Mouse (Mus musculus) gastrocnemius, adult 18-20 months (tissue): ENCODE data around the gene Cpm. TPM values are rescaled to one million over a fixed set of nuclear protein-coding genes. Genes with fewer than 3 reads are reported as not detected.
"Not testable (repeated sequence)": the region's sequence is repeated elsewhere in the genome, so short reads cannot be mapped to it uniquely, and the experiment has no call there.

Source experiments
- DNase-seq: peaks from one replicate; pipeline ENCODE4 v3.0.0; 2021; ENCODE audit warnings: low spot score
- total RNA-seq, 2 experiments: library from RNA; stranded (reverse); gene quantifications; 2 replicates each; pipeline ENCODE4 v1.2.3; 2021

Cpm gene
- total RNA-seq, 2 experiments from 2014 or later = 2.5 to 2.9 TPM

DNA sequence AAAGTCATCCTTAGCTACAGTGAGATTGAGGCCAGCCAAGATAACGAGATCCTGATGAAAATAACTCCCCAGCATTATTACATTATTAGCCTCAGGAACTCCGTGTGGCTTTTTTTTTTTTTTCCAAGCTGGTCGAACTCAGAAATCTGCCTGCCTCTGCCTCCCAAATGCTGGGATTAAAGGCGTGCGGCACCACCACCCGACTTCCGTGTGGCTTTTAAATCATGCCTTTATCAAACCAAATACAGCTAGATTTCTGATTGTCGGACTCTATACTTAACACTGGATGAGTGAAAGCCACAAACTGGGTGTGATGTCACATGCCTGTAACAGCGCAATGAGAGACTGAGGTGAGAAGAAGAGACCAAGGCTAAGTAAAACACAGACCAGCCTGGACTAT, 83.6 kb downstream of the Cpm start:
- DNase-seq = no peak

DNA sequence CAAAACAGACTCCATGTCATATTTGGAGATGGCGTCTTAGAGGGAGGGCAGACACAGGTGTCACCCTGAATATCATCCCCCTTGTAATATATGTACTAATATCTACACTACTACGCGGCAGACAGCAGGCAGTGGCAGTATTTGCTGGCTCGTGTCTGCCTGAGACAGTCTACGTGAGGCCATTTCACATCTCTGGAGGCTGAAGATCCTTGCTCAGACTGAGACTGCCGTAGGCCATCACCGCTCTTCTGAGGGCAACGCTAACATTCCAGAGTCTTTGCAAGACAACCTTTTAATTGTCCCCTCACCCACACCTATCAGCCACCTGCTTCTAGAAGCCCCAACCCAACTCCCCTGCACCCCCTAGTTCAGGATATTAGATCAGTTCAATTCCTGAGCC, 84.2 kb downstream of the Cpm start:
- DNase-seq = no peak

DNA sequence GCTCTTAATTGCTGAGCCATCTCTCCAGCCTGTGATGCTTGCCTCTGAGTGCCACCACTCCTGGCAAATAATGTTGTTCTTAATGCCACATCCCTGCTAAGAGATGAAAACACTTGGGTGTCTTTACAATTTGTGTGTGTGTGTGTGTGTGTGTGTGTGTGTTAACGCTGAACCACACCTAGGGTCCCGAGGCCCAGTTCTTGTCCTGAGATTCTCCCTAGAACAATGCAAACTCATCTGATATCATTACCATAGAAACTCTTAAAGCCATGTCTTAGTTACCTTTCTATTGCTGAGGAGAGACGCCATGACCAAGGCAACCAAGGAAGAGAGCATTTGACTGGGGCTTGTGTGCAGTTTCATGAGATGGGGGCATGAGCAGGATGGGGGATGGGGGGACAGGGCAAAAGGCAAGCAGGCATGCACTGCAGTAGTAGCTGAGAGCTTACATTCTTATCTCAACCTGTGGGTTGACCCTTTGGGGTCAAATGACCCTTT, 84.8 kb downstream of the Cpm start:
- DNase-seq = no peak

DNA sequence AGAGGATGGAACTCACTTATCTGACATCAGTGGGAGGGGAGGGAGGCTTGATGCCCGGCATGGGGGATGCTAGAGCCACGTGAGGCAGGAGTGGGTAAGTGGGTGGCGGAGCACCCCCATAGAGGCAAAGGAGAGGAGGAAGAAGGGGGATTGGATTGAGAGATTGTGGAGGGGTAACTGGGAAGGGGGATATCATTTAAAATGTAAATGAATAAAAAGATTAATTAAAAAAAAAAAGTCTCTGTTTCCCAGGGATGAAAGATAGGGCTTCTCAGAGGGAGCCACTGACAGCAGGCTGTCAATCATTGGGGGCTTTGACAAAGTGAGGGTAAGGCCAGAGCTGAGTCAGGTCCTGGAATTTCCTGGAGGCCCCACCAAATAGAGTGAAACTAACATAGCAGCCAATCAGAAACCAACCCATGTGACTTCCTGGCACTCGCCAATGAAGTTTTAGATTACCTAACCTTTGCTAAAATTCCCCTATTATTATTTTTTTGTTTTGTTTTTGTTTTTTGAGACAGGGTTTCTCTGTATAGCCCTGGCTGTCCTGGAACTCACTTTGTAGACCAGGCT, 85.7 kb downstream of the Cpm start:
- no peak for DNase-seq

DNA sequence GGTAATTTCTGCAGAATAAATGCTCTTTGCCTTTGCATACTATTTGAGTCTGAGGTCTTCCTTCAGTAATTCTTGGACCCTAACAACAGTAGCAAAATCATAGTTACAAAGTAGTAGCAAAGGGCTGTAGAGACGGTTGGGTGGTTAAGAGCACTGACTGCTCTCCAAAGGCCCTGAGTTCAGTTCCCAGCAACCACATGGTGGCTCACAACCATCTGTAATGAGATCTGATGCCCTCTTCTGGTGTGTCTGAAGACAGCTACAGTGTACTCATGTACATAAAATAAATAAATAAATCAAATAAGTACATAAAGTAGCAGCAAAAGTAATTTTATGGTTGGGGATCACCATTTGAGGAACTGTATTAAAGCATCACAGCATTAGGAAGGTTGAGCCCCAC, 86.4 kb downstream of the Cpm start:
- not testable (repeated sequence) for DNase-seq

DNA sequence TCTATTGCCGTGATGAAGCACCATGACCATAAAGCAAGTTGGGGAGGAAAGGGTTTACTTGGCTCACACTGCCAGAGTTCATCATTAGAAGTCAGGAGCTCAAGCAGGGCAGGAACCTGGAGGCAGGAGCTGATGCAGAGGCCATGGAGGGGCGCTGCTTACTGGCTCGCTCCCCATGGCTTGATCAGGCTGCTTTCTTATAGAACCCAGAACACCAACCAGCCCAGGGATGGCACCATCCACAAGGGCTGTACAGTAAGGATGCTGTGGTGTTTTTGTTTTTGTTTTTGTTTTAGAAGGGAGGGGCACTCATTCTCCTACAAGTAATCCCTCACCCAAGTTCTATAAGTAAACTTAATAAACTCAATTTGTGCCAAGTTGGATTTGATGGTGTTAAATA, 87.4 kb downstream of the Cpm start:
- no peak for DNase-seq

DNA sequence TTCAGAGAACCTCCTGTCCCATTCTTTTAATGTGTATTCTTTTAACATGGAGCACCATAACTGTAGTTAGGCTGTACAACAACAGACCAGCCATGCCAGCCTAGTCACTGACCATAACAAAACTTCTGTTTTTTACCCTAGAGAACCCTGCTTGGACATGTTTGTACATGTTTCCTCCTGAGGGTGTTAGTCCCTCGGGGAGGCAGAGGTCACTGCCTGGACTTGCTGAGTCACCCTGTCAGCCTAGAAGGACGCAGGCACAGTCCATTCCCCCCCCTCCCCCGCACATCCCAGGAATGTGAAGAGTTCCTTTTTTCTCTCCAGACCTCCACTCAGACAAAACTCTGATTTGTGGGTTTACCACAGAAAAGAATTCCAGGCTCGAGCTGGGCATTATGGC, 88.3 kb downstream of the Cpm start:
- peak; percentile 22 for DNase-seq

DNA sequence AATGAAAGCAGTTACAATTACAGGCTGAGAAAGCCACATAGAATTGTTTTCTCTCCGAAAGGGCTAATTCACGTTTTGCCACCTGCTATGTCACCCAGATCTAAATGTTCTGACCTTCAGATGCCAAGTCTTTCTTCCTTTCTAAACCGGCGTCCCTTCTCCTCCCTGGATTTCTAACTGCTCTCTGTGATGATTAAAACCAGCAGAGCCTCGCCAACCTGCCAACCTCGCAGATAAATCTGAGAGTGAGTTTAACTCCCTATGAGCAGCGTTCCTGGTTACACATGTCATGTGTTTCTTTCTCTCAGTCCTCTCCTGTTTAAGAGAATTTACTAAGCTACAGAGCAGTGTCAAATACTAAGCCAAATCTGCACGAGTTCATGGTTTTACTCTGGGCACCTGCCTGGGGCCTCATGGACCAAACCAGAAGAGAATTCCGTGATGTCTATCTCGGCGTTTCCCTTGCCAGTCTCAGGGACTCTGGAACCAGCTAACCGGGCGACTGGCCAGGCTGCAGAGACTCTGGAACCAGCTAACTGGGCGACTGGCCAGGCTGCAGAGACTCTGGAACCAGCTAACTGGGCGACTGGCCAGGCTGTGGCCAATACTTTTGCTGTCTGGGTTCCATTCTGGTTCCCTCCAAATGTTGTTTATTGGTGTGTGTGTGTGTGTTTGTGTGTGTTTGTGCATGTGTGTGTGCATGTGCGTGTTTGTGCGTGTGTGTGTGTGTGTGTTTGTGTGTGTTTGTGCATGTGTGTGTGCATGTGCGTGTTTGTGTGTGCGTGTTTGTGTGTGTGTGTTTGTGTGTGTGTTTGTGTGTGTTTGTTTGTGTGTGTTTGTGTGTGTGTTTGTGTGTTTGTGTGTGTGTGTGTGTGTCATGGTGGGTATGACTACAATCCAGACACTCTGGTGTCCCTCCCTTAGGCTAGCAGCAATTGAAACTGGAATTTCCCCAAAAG, 89.1 kb downstream of the Cpm start:
- DNase-seq = peak; percentile 27

DNA sequence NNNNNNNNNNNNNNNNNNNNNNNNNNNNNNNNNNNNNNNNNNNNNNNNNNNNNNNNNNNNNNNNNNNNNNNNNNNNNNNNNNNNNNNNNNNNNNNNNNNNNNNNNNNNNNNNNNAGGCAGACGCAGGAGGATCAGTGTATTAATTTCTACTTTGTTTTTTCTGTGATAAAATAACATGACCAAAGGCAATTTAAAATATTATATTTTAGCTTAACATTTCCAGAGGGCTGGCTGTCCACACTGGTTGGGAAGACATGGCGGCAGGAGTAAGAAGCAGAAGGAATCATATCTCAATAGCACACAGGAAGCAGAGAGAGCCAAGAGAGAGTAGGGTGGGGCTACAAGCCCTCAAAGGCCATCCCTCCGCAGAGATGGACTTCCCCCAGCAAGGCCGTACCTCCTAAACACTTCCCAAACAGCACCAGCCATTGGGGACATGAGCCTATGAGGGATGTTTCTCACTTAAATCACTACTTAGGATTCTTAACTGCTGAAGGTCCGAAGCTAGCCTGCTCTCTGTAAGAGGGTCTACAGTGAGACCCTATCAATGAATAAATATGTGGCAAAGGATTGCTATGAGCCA, 94.9 kb downstream of the Cpm start:
- no peak for DNase-seq

DNA sequence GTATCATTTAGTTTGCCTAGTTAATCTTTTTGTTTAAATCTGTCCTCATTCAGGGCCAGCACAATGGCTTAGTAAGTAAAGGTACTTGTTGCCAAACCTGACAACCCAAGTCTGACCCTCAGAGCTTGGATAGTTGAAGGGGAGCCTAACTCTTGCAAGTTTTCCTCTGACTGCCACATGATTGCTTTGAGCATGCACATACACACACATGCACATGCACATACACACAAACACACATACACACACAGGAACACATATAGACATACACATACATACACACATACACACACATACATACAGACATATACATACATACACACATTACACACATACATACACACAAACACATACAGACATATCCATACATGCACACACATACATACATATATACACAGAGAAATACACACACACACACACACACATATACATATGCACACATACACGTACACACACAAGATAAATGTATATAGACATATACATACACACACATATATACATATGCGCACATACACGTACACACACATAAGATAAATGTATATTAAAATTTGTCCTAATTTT, 95.6 kb downstream of the Cpm start:
- no peak for DNase-seq

DNA sequence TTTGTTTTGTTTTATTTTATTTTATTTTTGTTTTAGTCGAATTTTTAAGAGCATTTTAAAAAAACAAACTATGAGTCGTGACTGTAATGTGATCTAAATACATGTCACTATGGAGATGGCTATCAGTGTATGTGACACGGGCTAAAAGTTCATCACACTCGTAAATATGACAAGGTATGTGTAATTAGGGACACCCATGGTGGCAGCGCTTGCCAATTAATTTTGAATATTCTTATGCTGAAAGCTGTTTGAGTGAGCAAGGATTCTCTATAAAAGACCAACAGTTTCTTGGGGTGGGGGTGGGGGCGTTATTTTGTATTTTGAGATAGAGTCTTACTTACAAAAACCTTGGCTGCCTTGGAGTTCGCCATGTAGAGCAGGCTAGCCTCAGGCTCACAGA, 96.4 kb downstream of the Cpm start:
- no peak for DNase-seq

DNA sequence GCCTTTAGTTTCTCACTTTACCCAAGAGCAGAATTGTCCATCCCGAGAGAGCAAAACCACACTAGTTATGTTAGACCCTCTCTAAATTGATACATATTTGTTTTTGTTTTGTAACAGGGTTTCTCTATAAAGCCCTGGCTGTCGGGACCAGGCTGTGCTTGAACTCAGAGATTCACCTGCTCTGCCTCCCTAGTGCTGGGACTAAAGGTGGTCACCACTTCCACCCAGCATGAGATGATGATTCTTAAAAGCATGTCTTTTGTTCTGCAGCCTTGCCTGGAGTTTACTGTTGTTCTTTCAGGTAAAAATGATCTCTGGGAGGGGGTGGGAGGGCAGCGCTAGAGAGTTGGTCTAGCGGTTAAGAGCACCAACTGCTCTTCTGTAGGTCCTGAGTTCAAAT, 97.0 kb downstream of the Cpm start:
- no peak for DNase-seq

DNA sequence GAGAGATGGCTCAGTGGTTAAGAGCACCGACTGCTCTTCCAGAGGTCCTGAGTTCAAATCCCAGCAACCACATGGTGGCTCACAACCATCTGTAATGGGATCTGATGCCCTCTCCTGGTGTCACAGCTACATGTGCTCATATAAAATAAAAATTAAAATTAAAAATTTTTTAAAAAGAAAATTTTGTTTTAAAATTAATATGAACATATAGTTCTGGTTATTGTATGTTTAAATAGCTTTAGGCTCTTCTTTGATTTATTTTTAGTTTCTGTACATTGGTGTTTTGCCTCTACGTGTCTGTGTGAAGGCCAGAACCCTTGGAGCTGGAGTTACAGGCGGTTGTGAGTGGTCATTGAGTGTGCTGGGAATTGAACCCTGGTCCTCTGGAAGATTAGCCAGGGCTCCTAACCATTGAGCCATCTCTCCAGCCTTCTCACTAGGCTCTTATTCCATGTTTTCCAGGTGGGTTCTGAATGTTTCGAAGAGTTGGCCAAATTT, 97.6 kb downstream of the Cpm start:
- DNase-seq = no peak

DNA sequence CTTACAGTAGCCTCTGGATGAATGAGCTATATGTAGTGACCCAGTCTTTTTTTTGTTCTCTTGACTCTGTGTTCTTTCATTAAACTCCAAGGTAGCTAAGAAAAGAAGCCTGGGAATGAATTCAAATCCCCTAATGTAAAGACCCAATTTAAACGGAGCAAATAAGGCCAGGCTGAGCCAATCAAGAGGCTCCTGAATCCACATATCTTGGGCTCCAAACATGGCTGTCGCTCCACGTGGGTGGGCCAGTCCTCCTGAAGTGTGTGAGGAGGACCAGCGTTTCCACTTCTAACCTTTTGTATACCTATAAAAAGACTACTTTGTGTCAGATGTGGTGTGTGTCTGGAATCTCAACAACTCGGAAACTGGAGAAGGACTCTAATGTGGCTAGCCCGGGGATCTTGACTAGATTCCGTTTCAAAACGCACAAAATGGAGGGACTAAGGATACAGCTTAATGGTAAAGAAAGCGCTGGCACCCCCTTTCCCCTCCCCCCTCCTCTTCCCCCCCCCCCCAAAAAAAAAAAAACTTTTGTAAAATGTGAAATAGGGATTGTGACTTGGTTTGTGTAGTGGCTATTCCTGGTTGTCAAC, 98.3 kb downstream of the Cpm start:
- no peak for DNase-seq

DNA sequence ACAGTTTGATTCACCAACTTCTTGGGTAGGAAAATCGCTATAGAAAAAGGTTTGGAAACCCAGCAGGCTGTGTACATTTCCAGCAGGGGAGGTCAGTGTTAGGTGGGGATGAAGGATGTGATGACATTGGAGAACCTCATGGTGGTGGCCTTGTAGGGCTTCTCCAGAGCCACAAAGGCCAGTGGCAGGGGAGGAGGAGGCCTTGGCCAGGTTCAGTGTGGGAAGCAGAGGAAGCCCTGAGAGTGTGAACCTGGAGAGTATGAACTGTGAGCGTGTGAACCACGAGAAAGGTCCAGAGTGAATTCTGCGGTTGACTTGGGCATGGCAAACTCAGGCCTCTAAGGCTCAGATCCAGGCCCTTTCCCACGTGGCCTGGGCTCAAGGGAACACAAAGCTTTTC, 99.3 kb downstream of the Cpm start:
- no peak for DNase-seq

DNA sequence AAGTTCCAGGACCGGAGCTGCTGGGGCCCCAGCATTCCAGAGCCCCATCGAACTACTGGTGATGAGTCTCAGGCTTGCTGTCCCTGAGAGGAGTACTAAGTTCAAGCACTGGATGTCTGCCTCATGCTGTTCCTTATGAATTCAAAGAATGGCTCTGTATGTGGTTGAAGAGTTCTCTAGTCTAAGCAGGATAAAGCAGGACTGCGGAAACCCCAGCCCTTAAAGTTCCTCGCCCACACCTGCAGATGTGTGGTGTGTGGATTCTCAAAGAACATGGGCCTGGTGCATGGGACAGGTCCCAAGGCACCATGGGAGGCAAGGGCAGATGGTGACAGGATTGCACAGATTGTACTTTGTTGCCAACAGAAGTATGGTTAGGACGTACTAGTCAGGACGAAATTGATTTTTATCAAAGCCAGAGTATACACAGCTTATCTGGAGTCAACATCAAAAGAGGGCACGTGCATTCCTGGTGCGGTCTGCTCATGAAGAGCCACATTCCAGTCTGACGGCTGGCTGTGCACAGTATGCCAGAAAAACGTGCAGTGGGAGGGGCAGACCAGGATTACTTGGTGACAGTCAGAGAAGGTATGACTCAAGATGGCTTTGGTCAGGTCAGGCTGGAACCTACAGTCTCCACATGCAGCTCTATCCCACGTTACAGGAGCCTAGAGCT, 100.0 kb downstream of the Cpm start:
- no peak for DNase-seq

DNA sequence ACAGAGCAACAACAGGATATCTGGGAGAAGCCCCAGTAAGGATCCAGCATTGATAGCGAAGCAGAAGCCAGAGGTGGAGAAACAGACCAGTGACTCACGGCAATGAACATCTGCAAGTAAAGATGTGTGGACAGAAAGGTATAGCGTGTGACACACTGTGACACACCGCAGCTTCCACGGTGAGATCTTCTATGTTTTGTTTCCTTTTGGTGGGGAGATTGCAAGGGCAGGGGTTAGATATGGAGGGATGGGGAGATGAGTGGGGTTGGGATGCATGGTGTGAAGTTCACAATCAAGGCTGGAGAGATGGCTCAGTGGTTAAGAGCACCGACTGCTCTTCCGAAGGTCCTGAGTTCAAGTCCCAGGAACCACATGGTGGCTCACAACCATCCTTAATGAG, 100.8 kb downstream of the Cpm start:
- DNase-seq = no peak

DNA sequence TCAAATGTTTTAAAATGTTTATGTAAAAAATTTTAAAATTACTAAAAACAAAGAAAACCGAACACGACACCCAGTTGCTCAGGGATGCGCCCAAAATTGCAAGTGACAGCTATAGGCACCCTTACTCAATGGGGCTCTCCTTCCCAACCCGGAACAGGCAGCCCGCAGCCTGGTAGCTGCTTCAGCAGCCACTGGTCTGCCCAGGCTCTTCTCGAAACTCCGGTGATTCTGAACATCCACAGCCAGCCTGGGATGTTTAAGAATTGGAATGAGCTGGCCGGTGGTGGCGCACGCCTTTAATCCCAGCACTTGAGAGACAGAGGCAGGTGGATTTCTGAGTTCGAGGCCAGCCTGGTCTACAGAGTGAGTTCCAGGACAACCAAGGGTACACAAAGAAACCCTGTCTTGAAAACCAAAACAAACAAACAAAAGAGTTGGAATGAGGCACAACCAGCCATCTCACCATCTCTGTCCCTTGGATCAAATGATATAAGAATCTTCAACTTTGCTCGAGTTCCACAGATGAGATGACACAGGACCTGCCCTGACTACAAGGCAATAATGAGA, 101.4 kb downstream of the Cpm start:
- DNase-seq = no peak

DNA sequence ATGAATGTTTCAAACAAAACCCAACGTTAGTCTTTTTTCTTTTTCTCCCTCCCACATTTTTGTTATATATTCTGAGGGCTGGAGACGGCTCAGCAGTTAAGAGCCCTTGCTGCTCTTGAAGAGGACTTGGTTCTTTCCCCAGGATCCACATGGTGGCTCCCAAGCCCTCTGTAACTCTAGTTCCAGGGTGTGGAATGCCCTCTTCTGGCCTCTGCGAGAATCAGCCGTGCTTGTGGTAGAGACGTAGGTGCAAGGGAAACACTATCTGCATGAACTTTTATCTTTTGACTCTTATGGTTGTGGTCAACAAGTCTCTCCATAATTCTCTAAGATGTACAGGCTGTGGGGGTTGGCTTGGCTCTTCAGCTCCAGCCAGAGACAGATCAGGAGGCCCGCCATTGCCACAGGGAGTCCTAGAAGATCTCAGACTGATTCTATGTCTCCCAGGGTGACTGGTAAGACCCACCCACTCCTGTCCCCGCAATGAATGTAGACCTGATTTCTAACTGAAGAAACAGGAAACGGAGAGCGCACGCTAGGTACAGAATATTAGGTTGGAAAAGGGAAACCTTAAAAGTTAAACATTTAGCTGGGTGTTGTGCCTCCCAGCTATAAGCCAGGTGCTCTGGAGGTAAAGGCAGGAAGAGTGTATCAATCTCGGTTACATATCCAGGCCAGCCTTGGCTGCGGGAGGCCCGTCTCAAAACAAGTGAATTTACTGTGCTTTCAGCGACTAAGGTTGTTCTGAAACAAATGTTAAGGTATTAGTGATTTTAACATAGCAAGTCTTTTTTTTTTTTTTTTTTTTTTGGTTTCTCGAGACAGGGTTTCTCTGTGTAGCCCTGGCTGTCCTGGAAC, 102.2 kb downstream of the Cpm start:
- DNase-seq = peak; percentile 38

DNA sequence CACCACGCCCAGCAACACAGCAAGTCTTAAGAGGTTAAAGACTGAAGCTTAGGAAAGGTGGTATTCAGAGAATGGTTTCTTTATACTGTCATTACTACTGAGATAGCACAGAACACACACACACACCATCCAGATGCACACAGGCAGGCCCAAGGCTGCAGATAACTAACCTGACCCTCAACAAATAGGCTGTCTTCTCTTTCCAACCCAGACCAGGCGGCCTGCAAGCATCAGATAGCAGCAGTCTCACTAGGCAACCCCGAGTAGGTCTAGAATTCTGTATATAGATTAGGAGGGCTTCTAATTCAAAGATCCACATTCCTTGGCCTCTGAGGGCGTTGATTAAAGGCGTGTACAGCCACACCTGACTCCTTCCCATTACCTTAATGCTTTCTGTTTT, 102.9 kb downstream of the Cpm start:
- no peak for DNase-seq
